Mouse (Mus musculus) myocyte (in vitro differentiated cells): ENCODE results near the gene Bckdha.

Source experiments
- CEBPB ChIP-seq: IDR thresholded peaks from 2 replicates; pipeline ENCODE4 v1.6.1; 2011; ENCODE audit warnings: mild to moderate bottlenecking, moderate library complexity; ENCODE audit not compliant: poor library complexity, insufficient read depth, severe bottlenecking
- MYOD1 ChIP-seq, 3 experiments: IDR thresholded peaks; one replicate each; pipeline ENCODE4 v1.6.1; 2011; ENCODE audit warnings: control low read depth in 2 of 3, low read depth in 2 of 3, mild to moderate bottlenecking in 2 of 3, moderate library complexity in 1 of 3; ENCODE audit not compliant: insufficient read length in 2 of 3, control insufficient read depth in 1 of 3
- MYOG ChIP-seq, 3 experiments: IDR thresholded peaks; one replicate each; pipeline ENCODE4 v1.6.1; 2011; ENCODE audit warnings: control low read depth in 2 of 3, low read depth in 2 of 3, mild to moderate bottlenecking in 2 of 3; ENCODE audit not compliant: insufficient read length in 2 of 3, control insufficient read depth in 1 of 3, insufficient read depth in 1 of 3
- POLR2A ChIP-seq: IDR thresholded peaks from one replicate; pipeline ENCODE4 v1.6.1; 2011; ENCODE audit warnings: low read depth, mild to moderate bottlenecking, control low read depth, moderate library complexity; ENCODE audit not compliant: insufficient read length
- TCF12 ChIP-seq: IDR thresholded peaks from one replicate; pipeline ENCODE4 v1.6.1; 2011; ENCODE audit warnings: mild to moderate bottlenecking, control low read depth; ENCODE audit not compliant: poor library complexity, insufficient read depth, severe bottlenecking
- TCF3 ChIP-seq: IDR thresholded peaks from one replicate; pipeline ENCODE4 v1.6.1; 2011; ENCODE audit warnings: low read depth, control low read depth; ENCODE audit not compliant: insufficient read length
- USF1 ChIP-seq: IDR thresholded peaks from one replicate; pipeline ENCODE4 v1.6.1; 2011; ENCODE audit warnings: low read depth, mild to moderate bottlenecking, control low read depth, moderate library complexity

DNA sequence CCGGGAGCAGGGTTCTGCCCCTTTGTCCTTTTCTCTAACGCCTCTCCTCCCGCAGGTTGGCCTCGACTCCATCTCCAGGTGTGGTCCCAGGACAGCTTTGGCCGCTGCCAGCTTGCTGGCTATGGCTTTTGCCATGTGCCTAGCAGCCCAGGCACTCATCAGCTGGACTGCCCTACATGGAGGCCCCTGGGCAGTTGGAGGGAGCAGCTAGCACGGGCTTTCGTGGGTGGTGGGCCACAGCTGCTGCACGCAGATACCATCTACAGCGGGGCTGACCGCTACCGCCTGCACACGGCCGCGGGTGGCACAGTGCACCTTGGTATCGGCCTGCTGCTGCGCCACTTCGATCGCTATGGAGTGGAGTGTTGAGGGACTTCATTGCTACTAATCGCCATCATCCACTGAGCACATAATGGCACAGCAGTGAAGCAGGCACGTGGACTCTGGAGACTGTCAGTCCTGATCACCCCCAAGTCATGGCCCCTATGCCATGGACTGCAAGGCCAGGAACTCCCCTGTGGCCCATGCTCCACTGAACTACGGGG is 27.2 kb upstream of the Bckdha start:
- TF ChIP-seq POLR2A, result no peak
- TF ChIP-seq TCF12, result no peak
- TF ChIP-seq MYOG (IDR thresholded peaks at IDR 0.05; ENCODE audit: control insufficient read depth in 1 of 3, insufficient read depth in 1 of 3, insufficient read length in 2 of 3, low read depth in 2 of 3), result no peak
- TF ChIP-seq MYOD1 (IDR thresholded peaks at IDR 0.05; ENCODE audit: control insufficient read depth in 1 of 3, insufficient read length in 2 of 3, low read depth in 2 of 3), result no peak
- no peak for TF ChIP-seq USF1
- no peak for TF ChIP-seq CEBPB
- TF ChIP-seq TCF3, result no peak
